13 mouse cellular contexts compared by ENCODE assay signal in the genomic region with DNA sequence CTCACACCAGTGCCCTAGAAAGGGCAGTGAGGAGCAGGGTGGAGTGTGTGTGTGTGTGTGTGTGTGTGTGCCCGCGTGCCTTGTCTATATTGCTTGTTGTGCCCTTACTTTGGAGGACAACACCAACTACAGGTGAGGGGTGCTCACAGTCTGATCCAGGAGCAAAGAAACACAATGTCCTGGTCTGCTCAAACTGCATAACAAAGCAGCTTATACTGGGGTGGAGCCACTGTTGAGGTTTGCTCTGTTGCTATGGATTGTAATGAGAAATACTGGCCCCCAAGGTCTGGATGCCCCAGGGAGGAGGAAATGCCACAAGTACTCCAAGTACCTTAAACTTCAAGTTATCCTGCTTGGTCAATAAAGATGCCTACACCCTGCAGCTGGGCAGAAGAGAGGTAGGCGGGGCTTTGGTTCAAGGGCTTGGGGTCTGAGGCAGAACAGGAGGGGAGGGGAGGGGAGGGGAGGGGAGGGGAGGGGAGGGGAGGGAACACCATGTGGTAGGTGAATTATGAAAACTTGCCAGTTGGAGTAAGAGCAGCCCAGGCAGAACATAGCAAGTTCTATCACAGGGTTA.
A peak's percentile ranks its signal among the peaks of the same experiment; 100 is the strongest.
DNase-seq lines count a peak whose midpoint lies in the region; ATAC-seq and TF ChIP-seq lines count a peak whose summit lies in the region.
"Had no signal": no experiment of that assay in that cellular context is flagged by ENCODE, and none has a peak within 500 bp of the region (broad histone marks: within the 10 kb centered on the region; RNA-seq: fewer than 3 reads in every experiment).

No protein-coding gene starts in this region.

- H3K4me3 ChIP-seq in liver, postnatal 0 days (ENCODE audit: low read depth, low read length), result no peak overlapping the region
- H3K4me3 ChIP-seq in liver, embryonic 11.5 days (ENCODE audit: low read depth, low read length), result no peak overlapping the region
- no peak overlapping the region for H3K4me3 ChIP-seq in embryonic facial prominence, embryonic 15.5 days (replicated peaks)
- no peak overlapping the region for H3K4me3 ChIP-seq in myocyte
- no peak overlapping the region for H3K4me3 ChIP-seq in layer of hippocampus, adult 2 months

- H3K79me2 ChIP-seq in myocyte (ENCODE audit: control insufficient read depth, insufficient read depth), result no peaks in the 10 kb centered on the region

- TF ChIP-seq POLR2A in myocyte (IDR thresholded peaks at IDR 0.05; ENCODE audit: insufficient read length, low read depth), result no peak

- no peaks in the 10 kb centered on the region for H3K36me3 ChIP-seq in liver, postnatal 0 days (replicated peaks; ENCODE audit: insufficient read depth, low read length)
- no peaks in the 10 kb centered on the region for H3K36me3 ChIP-seq in liver, embryonic 11.5 days (ENCODE audit: control insufficient read depth, insufficient read depth, low read length)
- no peaks in the 10 kb centered on the region for H3K36me3 ChIP-seq in embryonic facial prominence, embryonic 15.5 days
- no peaks in the 10 kb centered on the region for H3K36me3 ChIP-seq in myocyte (ENCODE audit: control insufficient read depth, insufficient read depth)

- peak overlapping the region; percentile 12; the same call in 1 of the 2 replicates for H3K27ac ChIP-seq in liver, postnatal 0 days (ENCODE audit: low read depth)
- H3K27ac ChIP-seq in liver, embryonic 11.5 days (ENCODE audit: low read depth, low read length), result no peak overlapping the region
- peak overlapping the region; percentile 65 for H3K27ac ChIP-seq in embryonic facial prominence, embryonic 15.5 days (replicated peaks)
- H3K27ac ChIP-seq in layer of hippocampus, adult 2 months, result no peak overlapping the region

- no peak for TF ChIP-seq CTCF in liver, postnatal 0 days (IDR thresholded peaks at IDR 0.05; ENCODE audit: low read depth)
- no peak for TF ChIP-seq CTCF in layer of hippocampus, adult 2 months (conservative IDR thresholded peaks at IDR 0.05)

- no peak overlapping the region for H3K9ac ChIP-seq in liver, postnatal 0 days (replicated peaks)
- no peak overlapping the region for H3K9ac ChIP-seq in liver, embryonic 11.5 days (ENCODE audit: low read depth, low read length)
- no peak overlapping the region for H3K9ac ChIP-seq in embryonic facial prominence, embryonic 15.5 days

- no peak overlapping the region for H3K4me2 ChIP-seq in liver, postnatal 0 days (ENCODE audit: low read depth, low read length)
- no peak overlapping the region for H3K4me2 ChIP-seq in liver, embryonic 11.5 days
- no peak overlapping the region for H3K4me2 ChIP-seq in embryonic facial prominence, embryonic 15.5 days (replicated peaks)
- H3K4me2 ChIP-seq in myocyte (ENCODE audit: low read depth), result peak overlapping the region; percentile 67

- no peak overlapping the region for H3ac ChIP-seq in myocyte (ENCODE audit: control insufficient read depth, insufficient read length)

- peaks cover 5% of the 10 kb centered on the region for H3K4me1 ChIP-seq in liver, postnatal 0 days (ENCODE audit: insufficient read depth)
- no peaks in the 10 kb centered on the region for H3K4me1 ChIP-seq in liver, embryonic 11.5 days (replicated peaks; ENCODE audit: control insufficient read depth, insufficient read depth, low read length)
- H3K4me1 ChIP-seq in embryonic facial prominence, embryonic 15.5 days, result peaks cover 25% of the 10 kb centered on the region; the same call in 1 of the 2 replicates

- DNase-seq in liver, postnatal 0 days, result no peak
- no peak for DNase-seq in liver, embryonic 11.5 days (ENCODE audit: low spot score)
- peak; percentile 90 for DNase-seq in ES-CJ7 (ENCODE audit: low read depth, low spot score)
- no peak for DNase-seq in thymus, postnatal 4 days
- no peak for DNase-seq in layer of hippocampus, adult 2 months (ENCODE audit: low spot score in 2 of 2)
- DNase-seq: cerebellum, adult 11 months; heart, adult 18-20 months; heart, postnatal 4 days; layer of hippocampus, adult 9-11 months; right cerebral cortex, postnatal 14 days had no signal

- peak; percentile 87 for ATAC-seq in liver, postnatal 0 days
- ATAC-seq in liver, embryonic 11.5 days (replicated peaks; ENCODE audit: low FRiP score), result no peak
- 0 out of 2 replicates have a peak, but pooled peaks have one; percentile 22 for ATAC-seq in embryonic facial prominence, embryonic 15.5 days (ENCODE audit: insufficient number of reproducible peaks, low FRiP score, low TSS enrichment, low read depth)

- WGBS in liver, postnatal 0 days (ENCODE audit: insufficient replicate concordance), result 61% methylated on average over 3 of the region's 3 CpGs
- WGBS in liver, embryonic 11.5 days, result 70% methylated on average over 3 of the region's 3 CpGs
- 66% methylated on average over 3 of the region's 3 CpGs for WGBS in embryonic facial prominence, embryonic 15.5 days

- no peaks in the 10 kb centered on the region for H3K9me3 ChIP-seq in liver, postnatal 0 days (ENCODE audit: low read length)
- no peaks in the 10 kb centered on the region for H3K9me3 ChIP-seq in liver, embryonic 11.5 days (ENCODE audit: control insufficient read depth, low read length)
- no peaks in the 10 kb centered on the region for H3K9me3 ChIP-seq in embryonic facial prominence, embryonic 15.5 days (replicated peaks)

- TF ChIP-seq EP300 in liver, postnatal 0 days (IDR thresholded peaks at IDR 0.05; ENCODE audit: low read depth), result no peak

- no peaks in the 10 kb centered on the region for H3K27me3 ChIP-seq in liver, postnatal 0 days (ENCODE audit: insufficient read depth, low read length)
- H3K27me3 ChIP-seq in liver, embryonic 11.5 days (replicated peaks; ENCODE audit: control insufficient read depth, insufficient read depth, low read length), result no peaks in the 10 kb centered on the region
- no peaks in the 10 kb centered on the region for H3K27me3 ChIP-seq in embryonic facial prominence, embryonic 15.5 days
- no peaks in the 10 kb centered on the region for H3K27me3 ChIP-seq in myocyte (ENCODE audit: control insufficient read depth, insufficient read depth, insufficient read length)
- H3K27me3 ChIP-seq: CH12.LX had no signal

TF ChIP-seq in myocyte, 11 proteins besides CTCF, POLR2A, EP300 and RAD21:
- no peak for TF ChIP-seq CEBPB (IDR thresholded peaks at IDR 0.05; ENCODE audit: insufficient read depth, poor library complexity, severe bottlenecking)
- TF ChIP-seq MAX (IDR thresholded peaks at IDR 0.05; ENCODE audit: low read depth), result no peak
- TF ChIP-seq TCF3 (IDR thresholded peaks at IDR 0.05; ENCODE audit: insufficient read length, low read depth), result no peak
- TF ChIP-seq MYOD1 (IDR thresholded peaks at IDR 0.05; ENCODE audit: control insufficient read depth in 1 of 3, insufficient read length in 2 of 3, low read depth in 2 of 3), result no peak
- no peak for TF ChIP-seq SRF (IDR thresholded peaks at IDR 0.05; ENCODE audit: control insufficient read depth, insufficient read length, low read depth)
- TF ChIP-seq TCF12 (IDR thresholded peaks at IDR 0.05; ENCODE audit: insufficient read depth, poor library complexity, severe bottlenecking), result no peak
- TF ChIP-seq POLR2AphosphoS2 (IDR thresholded peaks at IDR 0.05; ENCODE audit: insufficient read length, low read depth), result no peak
- TF ChIP-seq USF1 (IDR thresholded peaks at IDR 0.05; ENCODE audit: low read depth), result no peak
- no peak for TF ChIP-seq E2F4 (IDR thresholded peaks at IDR 0.05; ENCODE audit: insufficient read depth)
- TF ChIP-seq MYOG (IDR thresholded peaks at IDR 0.05; ENCODE audit: control insufficient read depth in 1 of 3, insufficient read depth in 1 of 3, insufficient read length in 2 of 3, low read depth in 2 of 3), result no peak
TF ChIP-seq in myocyte: peak in this region for 0.

Comparison
In these comparisons a context has a peak if more than half of its experiments do, and no peak if none do; other contexts are left out.
1. H3K27ac ChIP-seq: peak in liver, postnatal 0 days (single experiment) and embryonic facial prominence, embryonic 15.5 days (single experiment); none in liver, embryonic 11.5 days (single experiment) and layer of hippocampus, adult 2 months (single experiment).